ENCODE assay signal across 17 mouse cellular contexts in genomic region chr15:93448862-93449261, GRCm38 (mm10). TPM values are rescaled to one million over a fixed set of nuclear protein-coding genes. Genes with fewer than 3 reads are reported as not detected.
DNase-seq lines count a peak whose midpoint lies in the region; ATAC-seq and TF ChIP-seq lines count a peak whose summit lies in the region.
"Had no signal": no experiment of that assay in that cellular context is flagged by ENCODE, and none has a peak within 500 bp of the region (broad histone marks: within the 10 kb centered on the region; RNA-seq: fewer than 3 reads in every experiment).

No protein-coding gene starts in this region.

- peak; percentile 60; the same call in 1 of the 2 replicates for ATAC-seq in lung, embryonic 14.5 days (ENCODE audit: insufficient read depth)
- peak; percentile 54; the same call in 1 of the 2 replicates for ATAC-seq in lung, embryonic 16.5 days (ENCODE audit: low read depth)
- no peak for ATAC-seq in megakaryocyte progenitor cell, adult 5-6 weeks (replicated peaks; ENCODE audit: poor library complexity)
- ATAC-seq: forebrain, embryonic 15.5 days had no signal

- no peaks in the 10 kb centered on the region for H3K4me1 ChIP-seq in lung, embryonic 14.5 days (ENCODE audit: insufficient read depth)
- 0 out of 2 replicates have a peak, but pooled peaks cover 4% of the 10 kb centered on the region for H3K4me1 ChIP-seq in lung, adult 2 months (ENCODE audit: control insufficient read depth, insufficient read depth, low read length)
- no peaks in the 10 kb centered on the region for H3K4me1 ChIP-seq in lung, embryonic 16.5 days (replicated peaks; ENCODE audit: control insufficient read depth, insufficient read depth, low read length)
- H3K4me1 ChIP-seq: embryonic facial prominence, embryonic 12.5 days; forebrain, embryonic 15.5 days; heart, embryonic 15.5 days had no signal

- H3K4me2 ChIP-seq in lung, embryonic 14.5 days: no peak overlapping the region
- no peak overlapping the region for H3K4me2 ChIP-seq in lung, embryonic 16.5 days (ENCODE audit: low read depth, low read length)
- H3K4me2 ChIP-seq: embryonic facial prominence, embryonic 12.5 days; forebrain, embryonic 15.5 days; heart, embryonic 11.5 days; heart, embryonic 15.5 days; hindbrain, embryonic 15.5 days had no signal

- 62% methylated on average over 3 of the region's 3 CpGs for WGBS in lung, embryonic 14.5 days
- 65% methylated on average over 3 of the region's 3 CpGs for WGBS in lung, adult 2 months
- 72% methylated on average over 3 of the region's 3 CpGs for WGBS in lung, embryonic 16.5 days

- no peak overlapping the region for H3K9ac ChIP-seq in lung, embryonic 14.5 days
- H3K9ac ChIP-seq in lung, embryonic 16.5 days (ENCODE audit: low read length): no peak overlapping the region
- H3K9ac ChIP-seq: embryonic facial prominence, embryonic 12.5 days; forebrain, embryonic 15.5 days; heart, embryonic 15.5 days; hindbrain, embryonic 15.5 days had no signal

- no peak for TF ChIP-seq POLR2A in lung, adult 2 months (IDR thresholded peaks at IDR 0.05; ENCODE audit: borderline replicate concordance, extremely low read depth, low read depth, low read length)

- no peaks in the 10 kb centered on the region for H3K9me3 ChIP-seq in lung, embryonic 14.5 days (ENCODE audit: low read depth, low read length)
- H3K9me3 ChIP-seq in lung, embryonic 16.5 days (ENCODE audit: control insufficient read depth, low read length): no peaks in the 10 kb centered on the region
- H3K9me3 ChIP-seq: embryonic facial prominence, embryonic 12.5 days; forebrain, embryonic 15.5 days; heart, embryonic 15.5 days; hindbrain, embryonic 15.5 days had no signal

- no peaks in the 10 kb centered on the region for H3K27me3 ChIP-seq in lung, embryonic 14.5 days (ENCODE audit: insufficient read depth, low read length)
- H3K27me3 ChIP-seq in lung, embryonic 16.5 days (ENCODE audit: control insufficient read depth, insufficient read depth, low read depth, low read length): no peaks in the 10 kb centered on the region
- H3K27me3 ChIP-seq: embryonic facial prominence, embryonic 12.5 days; forebrain, embryonic 15.5 days; heart, embryonic 15.5 days; hindbrain, embryonic 15.5 days had no signal

- H3K27ac ChIP-seq in lung, embryonic 14.5 days (ENCODE audit: low read depth): no peak overlapping the region
- H3K27ac ChIP-seq in lung, embryonic 16.5 days (ENCODE audit: low read length): no peak overlapping the region; the same call in 1 of the 2 replicates
- H3K27ac ChIP-seq: embryonic facial prominence, embryonic 12.5 days; forebrain, embryonic 15.5 days; heart, adult 2 months; heart, embryonic 15.5 days; hindbrain, embryonic 15.5 days had no signal

- no peak overlapping the region for H3K4me3 ChIP-seq in lung, embryonic 14.5 days (ENCODE audit: low read depth, low read length)
- H3K4me3 ChIP-seq in lung, adult 2 months (replicated peaks; ENCODE audit: extremely low read depth, low read depth, low read length): no peak overlapping the region
- H3K4me3 ChIP-seq in lung, embryonic 16.5 days (ENCODE audit: low read length): no peak overlapping the region
- H3K4me3 ChIP-seq: embryonic facial prominence, embryonic 12.5 days; forebrain, embryonic 15.5 days; heart, adult 2 months; heart, embryonic 15.5 days; hindbrain, embryonic 15.5 days had no signal

- no peak for DNase-seq in lung, embryonic 14.5 days
- DNase-seq in lung, adult 2 months: no peak
- DNase-seq in lung, postnatal 10 days: peak; percentile 59
- DNase-seq in T-cell, adult 2 months (ENCODE audit: low spot score): no peak
- DNase-seq: adrenal gland, postnatal 10 days; cerebellum, adult 11 months; cerebellum, adult 9-10 months; cerebellum, postnatal 25 days; gastrocnemius, postnatal 36 days; heart, adult 2 months had no signal

- peaks cover 8% of the 10 kb centered on the region; the same call in 1 of the 2 replicates for H3K36me3 ChIP-seq in lung, embryonic 14.5 days (ENCODE audit: insufficient read depth)
- 0 out of 2 replicates have a peak, but pooled peaks cover 2% of the 10 kb centered on the region for H3K36me3 ChIP-seq in lung, embryonic 16.5 days (ENCODE audit: control insufficient read depth, insufficient read depth, low read length)
- H3K36me3 ChIP-seq: hindbrain, embryonic 15.5 days had no signal

- TF ChIP-seq CTCF in lung, embryonic 14.5 days (IDR thresholded peaks at IDR 0.05; ENCODE audit: low read depth): no peak
- no peak for TF ChIP-seq CTCF in lung, adult 2 months (IDR thresholded peaks at IDR 0.05; ENCODE audit: insufficient read depth, low read length)

RNA-seq across cellular contexts. Expression of gene Pphln1, which starts 50.7 kb away (rescaled TPM):
- 39.6 and 43.9 TPM in 2 replicates for polyA plus RNA-seq in lung, embryonic 14.5 days (2014; fragmentation: Nextera tagmentation; extraction: Ambion mirVana)
- polyA plus RNA-seq in lung, adult 2 months (2012; rRNA removed): 12.6 and 21.5 TPM in 2 replicates
- 42.6 and 45.1 TPM in 2 replicates for polyA plus RNA-seq in lung, embryonic 16.5 days (2015; fragmentation: Nextera tagmentation; extraction: Ambion mirVana)
- total RNA-seq in megakaryocyte progenitor cell, adult 5-6 weeks (2015): 77.9 and 90.0 TPM in 2 replicates
- 47.8 and 51.6 TPM in 2 replicates for total RNA-seq in megakaryocyte progenitor cell, adult 5-6 weeks (2017)

RNA-seq across cellular contexts. Expression of gene Zcrb1, which starts 50.7 kb away (rescaled TPM):
- 115 and 123 TPM in 2 replicates for polyA plus RNA-seq in lung, embryonic 14.5 days (2014; fragmentation: Nextera tagmentation; extraction: Ambion mirVana)
- polyA plus RNA-seq in lung, adult 2 months (2012; rRNA removed): 30.4 and 31.6 TPM in 2 replicates
- polyA plus RNA-seq in lung, embryonic 16.5 days (2015; fragmentation: Nextera tagmentation; extraction: Ambion mirVana): 101 and 121 TPM in 2 replicates
- total RNA-seq in megakaryocyte progenitor cell, adult 5-6 weeks (2015): 118 and 134 TPM in 2 replicates
- 88.5 and 98.3 TPM in 2 replicates for total RNA-seq in megakaryocyte progenitor cell, adult 5-6 weeks (2017)
